Mouse (Mus musculus): ENCODE measurements around the gene Usf1.

The Usf1 gene

DNA sequence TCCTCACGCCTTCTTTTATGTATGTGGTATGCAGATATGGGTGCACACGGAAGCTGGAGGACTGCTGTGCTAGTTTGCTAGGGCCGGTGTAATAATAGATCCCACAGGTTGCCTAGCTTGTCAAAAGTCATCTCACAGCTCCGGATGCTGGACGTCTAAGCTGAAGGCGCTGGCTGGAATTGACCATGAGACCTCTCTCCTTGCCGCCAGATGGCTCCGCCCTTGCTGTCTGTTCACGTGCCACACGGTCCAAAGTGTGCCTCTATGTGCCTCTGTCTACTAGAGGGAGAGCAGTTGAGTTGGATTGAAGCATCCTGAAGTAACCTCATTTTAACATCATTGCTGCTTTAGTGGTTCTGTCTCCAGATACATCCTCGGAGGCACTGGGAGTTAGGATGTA lies 38.9 kb downstream of the Usf1 start:
- intact Hi-C loops (cut with DNase I) = no loop called here

DNA sequence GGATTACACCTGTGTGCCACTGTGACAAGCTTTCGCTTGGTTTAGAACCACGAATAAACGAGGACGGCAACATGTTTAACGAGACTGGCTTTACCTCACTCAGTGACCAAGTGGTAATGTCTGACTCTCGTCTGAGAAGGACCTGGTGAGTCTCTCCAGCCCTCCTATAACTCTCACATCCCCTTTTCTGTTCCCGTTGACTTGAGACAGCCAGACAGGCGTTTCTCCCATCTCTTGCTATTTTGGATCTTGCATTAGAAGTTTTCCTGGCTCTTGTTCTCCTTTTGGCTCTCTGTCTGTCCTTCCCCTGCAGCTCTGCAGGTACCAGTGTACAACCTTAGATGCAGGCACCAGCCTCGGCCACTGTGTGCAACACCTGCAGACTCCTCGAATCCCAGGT lies 39.9 kb downstream of the Usf1 start:
- intact Hi-C loops (cut with DNase I) = no loop called here

DNA sequence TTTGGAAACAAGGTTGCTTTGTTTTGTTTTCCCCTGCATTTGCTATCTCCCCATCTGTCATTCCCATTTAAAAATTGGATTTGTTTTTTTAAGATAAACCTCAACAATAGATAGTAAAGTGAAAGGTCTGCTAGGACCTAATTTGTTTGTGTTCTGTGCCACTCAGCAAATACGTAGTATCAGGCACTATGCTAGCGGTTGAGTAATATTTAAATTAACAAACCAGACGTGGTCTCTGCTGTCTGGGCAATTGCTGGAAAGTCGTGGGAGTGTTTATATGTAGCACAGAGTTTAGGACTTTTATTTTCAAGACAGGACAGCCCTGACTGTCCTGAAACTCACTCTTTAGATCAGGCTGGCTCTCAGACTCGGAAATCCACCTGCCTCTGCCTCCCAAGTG lies 41.4 kb downstream of the Usf1 start:
- intact Hi-C loops (cut with DNase I) = no loop called here

DNA sequence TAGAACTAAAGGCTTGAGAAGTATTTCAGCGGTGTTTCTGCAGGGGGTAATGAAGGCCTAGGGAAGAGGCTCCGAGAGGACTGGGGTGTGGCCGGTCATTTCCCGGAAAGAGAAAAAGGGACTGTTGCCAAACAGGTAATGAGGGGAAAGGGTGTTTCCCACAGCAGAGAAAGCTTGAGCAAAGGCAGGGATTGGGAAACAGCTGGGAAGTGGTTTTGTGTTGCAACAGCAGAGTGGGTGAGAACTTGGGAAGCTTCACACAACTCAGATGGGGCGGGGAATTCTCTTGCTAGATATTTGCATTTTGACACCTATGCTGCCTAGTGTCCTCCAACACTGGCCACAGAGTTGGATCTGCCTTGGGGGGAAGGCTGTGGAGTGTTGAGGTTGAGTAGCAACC lies 41.8 kb downstream of the Usf1 start:
- intact Hi-C loops (cut with DNase I) = no loop called here

DNA sequence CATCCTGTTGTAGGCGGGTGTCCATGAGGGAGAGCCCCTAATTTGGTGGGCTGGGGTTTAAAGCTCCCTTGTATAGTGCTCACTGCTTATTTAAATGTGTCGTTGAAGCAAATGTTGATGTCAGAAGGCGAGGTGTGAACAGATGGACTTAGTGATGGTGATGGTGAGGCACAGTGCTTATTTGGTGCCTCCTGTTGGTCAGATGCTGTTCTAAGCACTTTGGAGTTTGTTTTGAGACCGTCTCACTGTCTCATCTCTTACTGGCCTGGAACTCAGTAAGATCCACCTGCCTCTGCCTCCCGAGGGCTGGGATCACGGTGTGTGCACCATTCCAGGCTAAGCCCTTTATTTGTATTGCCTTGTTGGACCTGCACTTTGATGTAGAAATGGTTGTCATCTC lies 43.8 kb downstream of the Usf1 start:
- intact Hi-C loops (cut with DNase I) = no loop called here

DNA sequence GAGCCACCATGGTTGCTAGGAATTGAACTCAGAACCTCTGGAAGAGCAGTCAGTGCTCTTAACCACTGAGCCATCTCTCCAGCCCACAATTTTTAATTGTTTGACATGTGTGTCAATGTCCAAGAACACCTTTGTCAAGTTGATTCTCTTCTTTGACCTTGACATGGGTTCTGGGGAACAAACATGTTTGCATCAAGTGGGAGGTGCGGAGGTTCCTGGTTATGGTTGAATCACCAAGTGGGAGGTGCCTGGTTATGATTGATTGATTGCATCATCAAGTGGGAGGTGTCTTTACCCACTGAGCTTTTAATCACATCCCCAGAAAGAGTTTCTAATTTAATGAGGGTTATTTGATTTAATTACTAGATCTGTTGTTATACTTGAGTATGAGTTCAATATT lies 46.5 kb downstream of the Usf1 start:
- intact Hi-C loops (cut with DNase I) = no loop called here

DNA sequence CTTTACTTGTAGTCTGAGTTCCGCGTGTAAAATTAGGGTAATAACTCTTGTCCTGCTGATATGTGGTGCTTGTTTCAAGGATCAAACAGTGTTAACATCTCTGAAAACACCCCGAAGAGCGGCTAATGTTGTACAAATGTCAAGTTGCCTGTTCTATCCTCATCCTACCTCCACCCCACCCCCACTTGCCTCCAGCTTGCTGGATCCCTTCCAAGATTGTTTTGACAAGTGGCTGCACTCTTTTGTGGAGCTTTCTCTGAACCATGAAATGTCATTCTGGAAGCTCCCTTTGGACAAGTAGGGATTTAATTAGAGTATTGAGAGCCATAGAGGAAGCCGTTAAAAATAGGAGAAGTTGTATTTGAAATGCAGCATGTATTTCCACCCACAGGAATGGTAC lies 48.7 kb downstream of the Usf1 start:
- intact Hi-C loops (cut with DNase I) = no loop called here

DNA sequence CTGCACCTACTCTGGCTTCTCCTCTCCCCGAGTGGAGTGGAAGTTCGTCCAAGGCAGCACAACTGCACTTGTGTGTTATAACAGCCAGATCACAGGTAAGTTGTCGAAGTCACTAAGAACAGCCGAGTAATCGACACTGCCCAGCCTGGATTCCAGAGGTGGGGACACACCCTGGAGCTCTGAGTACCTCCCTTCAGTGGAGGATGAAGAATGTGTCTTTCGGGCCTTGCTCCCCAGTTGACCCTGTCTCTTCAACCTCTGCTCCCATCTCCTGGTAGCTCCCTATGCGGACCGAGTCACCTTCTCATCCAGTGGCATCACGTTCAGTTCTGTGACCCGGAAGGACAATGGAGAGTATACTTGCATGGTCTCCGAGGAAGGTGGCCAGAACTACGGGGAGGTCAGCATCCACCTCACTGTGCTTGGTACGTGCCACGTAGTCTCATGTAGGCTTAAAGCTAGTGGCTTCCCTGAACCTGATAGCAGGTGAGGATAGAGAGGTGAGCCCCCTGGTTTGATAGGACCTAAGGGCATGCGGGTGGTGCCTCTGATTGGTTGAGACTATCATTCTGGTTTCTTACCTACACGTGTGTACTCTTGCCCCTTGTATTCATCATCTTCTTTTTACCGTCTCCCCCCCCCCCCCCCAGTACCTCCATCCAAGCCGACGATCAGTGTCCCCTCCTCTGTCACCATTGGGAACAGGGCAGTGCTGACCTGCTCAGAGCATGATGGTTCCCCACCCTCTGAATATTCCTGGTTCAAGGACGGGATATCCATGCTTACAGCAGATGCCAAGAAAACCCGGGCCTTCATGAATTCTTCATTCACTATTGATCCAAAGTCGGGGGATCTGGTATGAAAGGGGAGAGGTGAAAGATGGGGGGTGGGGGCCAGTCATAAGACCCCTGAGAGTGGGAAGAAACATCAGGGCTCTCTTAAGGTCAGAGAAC lies 49.7 kb downstream of the Usf1 start:
- intact Hi-C loops (cut with DNase I) = no loop called here

DNA sequence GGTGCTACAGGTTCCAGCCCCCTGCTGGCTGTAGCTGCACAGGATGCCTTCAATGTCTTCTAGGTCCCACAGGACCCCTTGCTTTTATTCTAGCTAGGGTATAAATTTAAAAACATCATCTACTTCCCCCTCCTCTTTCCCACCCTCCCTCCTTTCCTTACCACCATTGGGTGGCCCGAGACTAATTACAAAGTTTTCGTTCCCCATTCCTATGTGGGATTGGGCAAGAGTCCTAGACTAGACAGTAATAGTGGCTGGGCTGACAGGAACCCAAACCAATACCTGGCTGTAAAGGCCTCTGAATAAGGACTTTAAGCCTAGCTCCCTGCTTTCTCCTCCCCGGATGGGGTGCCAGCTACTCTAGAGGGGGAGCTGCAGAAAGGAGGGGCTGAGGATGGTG lies 52.0 kb downstream of the Usf1 start:
- intact Hi-C loops (cut with DNase I) = no loop called here

DNA sequence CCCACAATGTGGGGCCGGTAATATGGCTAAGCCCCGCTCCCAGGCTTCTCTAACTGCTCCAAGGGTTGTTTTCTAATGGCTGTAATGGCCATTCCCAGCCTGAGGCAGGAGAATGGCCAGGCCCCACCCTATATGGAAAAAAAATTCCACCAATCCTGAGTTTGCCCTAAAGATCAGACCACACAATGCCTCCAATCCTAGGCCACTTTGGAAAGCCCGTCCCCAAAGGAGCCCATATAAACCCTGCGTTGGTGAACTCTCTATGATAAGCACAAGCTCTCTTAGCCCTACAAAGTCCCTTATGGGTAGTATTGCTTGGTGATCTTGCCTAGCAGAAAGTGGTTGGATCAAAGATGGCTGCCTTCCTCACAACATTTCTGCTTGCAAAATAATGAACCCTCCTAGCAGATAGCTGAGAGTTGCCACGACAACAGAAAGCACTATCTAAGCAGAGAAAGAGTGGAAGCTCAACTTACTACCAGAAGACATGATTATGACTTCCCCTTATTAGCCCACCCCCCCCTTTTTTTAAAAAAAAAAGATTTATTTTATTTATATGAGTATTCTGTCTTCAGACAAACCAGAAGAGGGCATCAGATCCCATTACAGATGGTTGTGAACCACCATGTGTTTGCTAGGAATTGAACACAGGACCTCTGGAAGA lies 54.8 kb downstream of the Usf1 start:
- intact Hi-C loops (cut with DNase I) = no loop called here

DNA sequence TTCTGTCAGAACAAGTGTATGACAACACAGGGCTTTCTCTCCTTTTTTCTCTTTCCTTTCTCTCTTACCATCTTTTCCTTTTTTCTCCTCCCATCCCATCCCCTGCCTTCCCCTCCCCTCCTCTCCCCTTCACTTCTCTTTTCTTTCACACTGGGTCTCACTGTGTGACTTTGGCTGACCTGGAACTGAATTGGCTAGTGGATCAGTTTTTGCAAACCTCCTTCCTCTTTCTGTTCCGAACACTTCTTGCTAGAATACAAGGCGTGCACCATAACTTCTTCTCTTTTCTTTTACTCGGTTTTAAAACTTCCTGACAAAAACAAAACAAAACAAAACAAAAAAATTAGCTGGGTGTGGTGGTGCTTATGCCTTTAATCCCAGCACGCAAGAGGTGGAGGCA lies 55.5 kb downstream of the Usf1 start:
- intact Hi-C loops (cut with DNase I) = no loop called here

Measured in adrenal gland (tissue).